Mouse (Mus musculus) embryo, embryonic 11.5 days (tissue): ENCODE measurements around the gene Rab37.

ENCODE experiments used
- DNase-seq: peaks from one replicate; pipeline ENCODE4 v3.0.0-alpha.2; 2012; ENCODE audit warnings: low read depth, low spot score

Gene Rab37

DNA sequence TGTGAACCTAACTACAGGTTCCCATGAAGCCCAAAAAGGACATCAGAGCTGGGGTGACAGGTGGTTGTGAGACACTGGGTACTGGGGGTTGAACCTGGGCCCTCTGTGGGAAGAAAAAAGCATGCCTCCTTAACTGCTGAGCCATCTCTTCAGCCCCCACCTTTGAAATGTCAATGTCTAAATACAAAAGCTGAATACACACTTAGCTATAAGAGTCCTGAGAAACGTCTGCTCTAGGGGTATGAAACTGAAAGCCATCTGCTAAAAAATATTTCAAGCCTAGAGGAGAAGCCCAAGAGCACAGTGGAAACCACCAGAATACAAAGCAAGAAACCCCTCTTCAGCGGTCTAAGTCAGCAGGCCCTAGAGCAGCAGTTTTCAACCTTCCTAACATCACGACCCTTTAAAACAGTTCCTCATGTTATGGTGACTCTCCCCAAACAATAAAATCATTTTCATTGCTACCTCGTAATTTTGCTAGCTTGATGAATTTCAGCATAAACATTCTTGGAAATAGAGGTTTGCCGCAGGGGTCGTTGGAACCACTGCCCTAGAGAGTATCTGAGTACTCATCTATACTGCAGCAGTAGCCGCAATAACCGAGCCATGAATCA, 40.6 kb downstream of the Rab37 start:
- DNase-seq = no peak

GRCm38 (mm10) chr11:115133800-115134199, 42.6 kb downstream of the Rab37 start, which contains the start of gene Cd300lf:
Cd300lf (minus strand) TSS chr11:115133992.
- no peak for DNase-seq

- DNase-seq = no peak
These were observed 47.5 kb downstream of the Rab37 start for GRCm38 (mm10) chr11:115138597-115139262.

DNA sequence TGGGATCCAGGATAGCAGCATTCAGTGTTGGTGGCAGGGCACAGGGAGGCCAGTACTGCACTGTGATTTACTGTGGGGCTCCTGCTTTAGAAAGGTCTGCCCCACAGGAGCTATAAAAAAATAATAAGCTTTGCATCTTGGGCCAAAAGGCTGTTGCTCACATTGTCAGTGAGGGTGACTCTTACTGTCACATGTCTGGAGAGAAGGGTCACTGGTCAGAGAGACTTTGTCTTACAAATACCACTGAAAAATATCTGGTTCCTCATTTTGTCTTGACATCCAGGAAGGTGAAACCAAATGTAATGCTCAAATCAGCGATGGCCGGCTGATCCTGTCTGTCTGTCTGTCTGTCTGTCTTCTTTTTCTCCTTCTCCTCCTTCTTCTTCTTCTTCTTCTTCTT, 50.7 kb downstream of the Rab37 start:
- no peak for DNase-seq

- DNase-seq = no peak
These were observed 56.6 kb downstream of the Rab37 start for GRCm38 (mm10) chr11:115147813-115148212.

GRCm38 (mm10) chr11:115150741-115151254, 59.6 kb downstream of the Rab37 start:
- no peak for DNase-seq

- DNase-seq = no peak
These were observed 60.7 kb downstream of the Rab37 start for GRCm38 (mm10) chr11:115151755-115152429.

DNA sequence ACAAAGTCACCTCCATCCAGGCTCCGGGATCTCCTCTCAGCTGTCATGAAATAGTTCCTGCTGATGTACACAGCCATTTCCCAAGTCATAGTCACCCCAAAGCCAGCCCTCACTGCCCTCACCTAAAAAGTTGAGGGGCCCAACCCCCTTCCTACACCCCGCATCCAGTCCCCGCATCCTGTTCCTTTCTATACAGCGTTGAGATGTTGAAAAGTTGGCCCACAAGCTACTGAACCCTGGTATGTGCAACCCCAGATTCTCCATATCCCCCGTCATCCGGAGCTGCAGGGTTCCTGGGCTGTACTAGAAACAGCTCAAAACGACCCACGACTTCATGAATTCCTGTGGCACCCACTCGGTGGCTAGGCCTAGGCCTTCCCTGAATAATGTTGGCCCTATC, 61.9 kb downstream of the Rab37 start:
- no peak for DNase-seq

- no peak for DNase-seq
These were observed 62.6 kb downstream of the Rab37 start for GRCm38 (mm10) chr11:115153699-115154292.

GRCm38 (mm10) chr11:115155053-115155634, 63.9 kb downstream of the Rab37 start:
- DNase-seq = no peak

DNA sequence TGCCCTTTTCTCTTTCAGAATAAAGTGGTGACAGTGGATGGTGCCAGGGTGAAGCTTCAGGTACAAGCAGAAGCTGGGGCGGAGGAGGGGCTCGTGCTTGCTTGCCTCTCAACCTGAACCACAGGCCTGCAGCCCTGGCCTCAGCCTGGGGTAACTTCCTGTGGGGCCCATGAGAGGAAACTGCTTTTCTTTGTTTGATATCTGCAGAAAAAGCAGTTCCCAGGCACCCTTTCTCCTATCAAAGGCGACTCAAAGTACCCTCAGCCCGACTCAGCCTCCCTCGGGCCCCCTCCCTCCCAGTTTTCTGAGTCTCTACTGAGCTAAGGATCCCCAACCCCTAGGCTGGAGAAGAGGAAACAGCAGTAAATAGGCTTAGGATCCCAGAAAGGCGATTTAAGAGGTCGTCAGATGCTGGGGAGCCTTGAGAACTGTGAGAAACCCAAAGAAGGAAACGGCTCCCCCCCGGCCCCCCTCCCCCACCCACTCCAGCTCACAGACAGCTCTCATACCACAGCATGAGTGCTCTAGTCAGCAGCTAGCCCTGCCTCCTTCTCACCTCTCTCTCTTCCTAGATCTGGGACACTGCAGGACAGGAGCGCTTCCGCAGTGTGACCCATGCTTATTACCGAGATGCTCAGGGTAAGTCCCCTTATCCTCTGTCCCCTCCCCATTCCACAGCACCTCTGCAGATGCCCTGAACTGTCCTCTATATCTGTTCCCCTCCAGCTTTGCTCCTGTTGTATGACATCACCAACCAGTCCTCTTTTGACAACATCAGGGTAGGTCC, 66.9 kb downstream of the Rab37 start:
- no peak for DNase-seq

DNA sequence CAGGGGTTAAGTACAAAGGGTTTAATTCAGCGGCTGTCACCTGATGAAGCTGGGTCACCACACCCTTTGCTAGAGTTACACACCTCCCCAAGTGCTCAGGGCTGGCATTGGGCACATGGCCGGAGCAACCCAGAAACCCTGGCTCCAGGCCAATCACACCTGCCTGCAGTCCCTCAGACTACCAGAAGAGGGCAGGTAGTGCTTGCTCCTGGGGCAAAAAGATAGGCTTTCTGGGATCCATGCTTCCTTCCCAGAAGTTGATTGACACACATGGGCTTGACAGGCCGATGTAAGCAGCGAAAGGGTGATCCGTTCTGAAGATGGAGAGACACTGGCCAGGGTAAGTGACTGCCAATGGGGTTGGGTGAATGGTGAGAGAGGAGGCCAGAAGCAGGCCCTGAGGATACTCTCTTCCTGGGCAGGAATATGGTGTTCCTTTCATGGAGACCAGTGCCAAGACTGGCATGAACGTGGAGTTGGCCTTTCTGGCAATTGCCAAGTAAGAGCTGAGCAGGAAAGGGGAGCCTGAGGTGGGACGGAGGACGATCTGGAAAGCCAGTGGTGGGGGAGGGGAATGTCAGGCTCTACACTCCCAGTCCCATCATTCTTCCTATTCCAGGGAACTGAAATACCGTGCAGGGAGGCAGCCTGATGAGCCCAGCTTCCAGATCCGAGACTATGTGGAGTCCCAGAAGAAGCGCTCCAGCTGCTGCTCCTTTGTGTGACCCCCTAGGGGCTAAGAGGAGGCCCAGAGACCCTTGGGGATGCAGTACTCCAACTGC, 69.0 kb downstream of the Rab37 start:
- DNase-seq = no peak

DNA sequence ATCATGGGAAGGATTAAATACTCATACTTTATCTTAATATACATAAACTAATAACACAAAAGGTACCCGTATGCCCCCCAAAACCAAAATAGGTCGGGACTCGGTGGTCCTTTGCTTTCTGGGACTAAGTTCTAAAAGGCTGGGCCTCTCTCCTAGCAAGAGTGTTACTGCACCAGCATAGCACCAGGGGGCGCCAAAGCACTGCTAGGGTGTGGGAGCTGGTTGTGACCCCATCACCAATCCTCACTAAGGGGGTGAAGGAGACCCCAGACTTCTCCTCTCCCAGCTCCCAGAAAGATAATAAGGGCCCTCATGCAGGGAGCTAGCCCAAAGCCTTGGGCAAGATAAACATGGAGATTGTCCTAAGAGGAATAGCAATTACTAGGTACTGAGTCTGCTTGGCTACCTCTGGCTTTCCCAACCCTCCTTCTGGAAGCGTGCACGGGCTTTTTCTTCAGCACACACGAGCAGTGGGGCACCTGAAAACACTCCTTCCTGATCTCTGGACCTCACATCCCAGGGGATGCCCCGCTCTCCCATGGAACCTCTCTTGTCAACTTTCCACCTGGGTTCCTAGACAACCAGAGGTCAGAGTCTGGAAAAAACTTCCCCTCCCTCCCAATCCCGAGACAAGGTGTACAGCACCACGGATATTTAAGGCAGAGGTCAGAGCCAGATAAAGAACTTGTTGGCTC, 69.8 kb downstream of the Rab37 start:
- DNase-seq = no peak

- no peak for DNase-seq
These were observed 70.5 kb downstream of the Rab37 start for GRCm38 (mm10) chr11:115161578-115162204.

- DNase-seq = no peak
These were observed 71.0 kb downstream of the Rab37 start for GRCm38 (mm10) chr11:115162205-115162601.

DNA sequence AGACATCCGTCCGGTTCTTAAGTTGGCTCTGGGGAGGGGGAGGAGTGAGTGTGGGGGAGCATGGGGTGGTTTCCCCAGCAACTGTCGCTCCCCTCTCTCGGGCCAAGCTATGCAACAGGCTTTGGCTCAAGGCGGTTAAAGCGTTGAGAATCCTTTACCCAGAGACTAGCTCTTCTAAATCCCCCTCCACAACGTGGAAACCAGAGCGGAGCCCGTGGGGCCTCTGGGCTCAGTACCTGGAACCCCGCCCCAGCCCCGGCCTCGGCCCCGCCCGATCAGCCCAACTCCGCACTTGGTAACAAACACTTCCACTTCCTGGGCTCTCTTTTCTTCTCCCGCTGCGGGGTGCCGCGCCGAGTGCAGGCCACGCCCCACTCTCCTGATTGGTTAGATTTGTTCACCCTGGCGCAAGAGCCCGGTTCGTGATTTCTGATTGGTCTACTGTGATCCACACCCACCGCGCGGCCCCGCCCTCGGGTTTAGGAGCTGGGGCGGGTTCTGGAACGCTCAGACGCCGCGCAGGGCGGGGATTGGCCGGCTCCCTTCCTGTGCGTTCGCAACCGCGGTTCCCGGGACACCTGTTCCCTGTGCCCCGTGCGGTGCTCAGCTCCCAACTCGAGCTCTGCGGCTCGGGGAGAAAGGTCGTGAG, 71.7 kb downstream of the Rab37 start, which contains the start of gene Slc9a3r1:
Gene Slc9a3r1 (plus strand): TSS at position 510 of the 649 bp plus-strand sequence.
- DNase-seq = peak; percentile 94

DNA sequence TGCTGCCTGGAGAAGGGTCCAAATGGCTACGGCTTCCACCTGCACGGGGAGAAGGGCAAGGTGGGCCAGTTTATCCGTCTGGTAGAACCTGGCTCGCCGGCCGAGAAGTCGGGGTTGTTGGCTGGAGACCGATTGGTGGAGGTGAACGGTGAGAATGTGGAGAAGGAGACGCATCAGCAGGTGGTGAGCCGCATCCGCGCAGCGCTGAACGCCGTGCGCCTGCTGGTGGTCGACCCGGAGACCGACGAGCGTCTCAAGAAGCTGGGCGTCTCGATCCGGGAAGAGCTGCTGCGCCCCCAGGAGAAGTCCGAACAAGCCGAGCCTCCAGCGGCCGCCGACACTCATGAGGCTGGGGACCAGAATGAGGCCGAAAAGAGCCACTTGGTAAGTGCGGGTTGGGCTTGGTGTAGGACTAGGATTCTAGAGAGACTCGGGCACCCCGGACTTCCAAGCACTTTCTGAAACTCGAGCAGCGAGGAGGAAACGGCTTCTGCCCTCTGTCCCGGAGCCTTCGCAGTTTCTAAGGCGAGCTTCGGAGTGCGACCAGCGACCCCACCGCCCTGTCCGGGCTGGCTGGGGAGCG, 72.4 kb downstream of the Rab37 start:
- DNase-seq = no peak

GRCm38 (mm10) chr11:115164341-115164975, 73.2 kb downstream of the Rab37 start:
- no peak for DNase-seq
